Mouse (Mus musculus): Measurements from ENCODE around the gene Ccdc107. TPM values are rescaled to one million over a fixed set of nuclear protein-coding genes. Genes with fewer than 3 reads are reported as not detected.

Gene Ccdc107
- polyA plus RNA-seq, 1 experiment from 2014 or later, result 54.6 TPM

DNA sequence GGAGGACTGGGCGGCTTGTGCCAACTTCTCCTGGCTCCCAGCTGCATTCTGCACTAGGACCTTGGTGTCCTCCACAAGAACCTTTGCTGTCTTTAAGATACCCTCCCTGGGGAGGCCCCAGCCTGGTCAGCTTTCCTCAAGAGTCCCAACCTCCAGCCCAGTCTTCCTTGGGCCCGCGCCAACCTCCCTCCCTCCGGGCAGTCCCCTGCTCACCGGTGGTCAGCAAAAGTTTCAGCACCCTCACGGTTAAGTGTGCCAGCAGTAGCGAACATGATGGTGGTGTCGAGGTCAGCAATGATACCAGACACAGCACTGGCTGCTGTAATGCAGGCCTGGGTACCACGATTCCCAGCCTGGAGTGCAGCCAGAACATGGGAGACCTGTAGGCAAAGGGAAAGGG lies 43.3 kb downstream of the Ccdc107 start:
- H3K4me2 ChIP-seq (ENCODE audit: low read depth, low read length), result no peak overlapping the region
- DNase-seq (ENCODE audit: low spot score) (no peak), ATAC-seq (replicated peaks; ENCODE audit: insufficient number of reproducible peaks, low FRiP score, low TSS enrichment, low read depth) (no peak)
- H3K9me3 ChIP-seq (replicated peaks; ENCODE audit: control insufficient read depth, low read length), result no peaks in the 10 kb centered on the region
- no peaks in the 10 kb centered on the region for H3K27me3 ChIP-seq (ENCODE audit: control insufficient read depth, insufficient read depth, low read length)
- H3K9ac ChIP-seq (replicated peaks; ENCODE audit: low read length), result no peak overlapping the region
- no peak overlapping the region for H3K27ac ChIP-seq (replicated peaks; ENCODE audit: low read depth, low read length)
- no peak overlapping the region for H3K4me3 ChIP-seq (ENCODE audit: low read depth, low read length)
- H3K4me1 ChIP-seq (ENCODE audit: control insufficient read depth, insufficient read depth, low read length), result no peaks in the 10 kb centered on the region
- WGBS, result 94% methylated on average over 9 of the region's 9 CpGs
- H3K36me3 ChIP-seq (replicated peaks; ENCODE audit: control insufficient read depth, insufficient read depth, low read depth, low read length), result peaks cover 39% of the 10 kb centered on the region

GRCm38 (mm10) chr4:43542044-43542443 lies 49.3 kb downstream of the Ccdc107 start:
- Histone ChIP-seq H3K4me3 (ENCODE audit: low read depth, low read length) (no peak overlapping the region), H3K4me1 (ENCODE audit: control insufficient read depth, insufficient read depth, low read length) (no peaks in the 10 kb centered on the region), H3K27ac (replicated peaks; ENCODE audit: low read depth, low read length) (no peak overlapping the region), H3K4me2 (ENCODE audit: low read depth, low read length) (no peak overlapping the region), H3K9ac (replicated peaks; ENCODE audit: low read length) (no peak overlapping the region), H3K27me3 (ENCODE audit: control insufficient read depth, insufficient read depth, low read length) (no peaks in the 10 kb centered on the region), H3K9me3 (replicated peaks; ENCODE audit: control insufficient read depth, low read length) (no peaks in the 10 kb centered on the region), H3K36me3 (replicated peaks; ENCODE audit: control insufficient read depth, insufficient read depth, low read depth, low read length) (peaks cover 37% of the 10 kb centered on the region)
- DNase-seq (ENCODE audit: low spot score) (no peak), ATAC-seq (replicated peaks; ENCODE audit: insufficient number of reproducible peaks, low FRiP score, low TSS enrichment, low read depth) (no peak)
- WGBS, result 60% methylated on average over 3 of the region's 3 CpGs

Other genes with a start within 250 kb of the Ccdc107 start
- gene Atp8b5, start 225.7 kb upstream of the Ccdc107 start, polyA plus RNA-seq (2014; fragmentation: Nextera tagmentation; extraction: Ambion mirVana), result 0.40 and 0.58 TPM in 2 replicates
- 7.4 TPM in 2 replicates for gene Rusc2, start 110.9 kb upstream of the Ccdc107 start, polyA plus RNA-seq (2014; fragmentation: Nextera tagmentation; extraction: Ambion mirVana)
- 0.17 TPM in 1 of 2 replicates, not detected in the other for gene Fam166b, start 63.8 kb upstream of the Ccdc107 start, polyA plus RNA-seq (2014; fragmentation: Nextera tagmentation; extraction: Ambion mirVana)
- gene Tesk1, start 51.0 kb upstream of the Ccdc107 start, polyA plus RNA-seq (2014; fragmentation: Nextera tagmentation; extraction: Ambion mirVana), result 8.2 TPM in 2 replicates
- gene Cd72, start 38.3 kb upstream of the Ccdc107 start, polyA plus RNA-seq (2014; fragmentation: Nextera tagmentation; extraction: Ambion mirVana), result 2.4 and 2.7 TPM in 2 replicates
- not detected in 2 replicates for gene Sit1, start 9.2 kb upstream of the Ccdc107 start, polyA plus RNA-seq (2014; fragmentation: Nextera tagmentation; extraction: Ambion mirVana)
- gene Arhgef39, start 6.8 kb downstream of the Ccdc107 start, polyA plus RNA-seq (2014; fragmentation: Nextera tagmentation; extraction: Ambion mirVana), result 41.0 and 43.7 TPM in 2 replicates
- 0.41 and 0.52 TPM in 2 replicates for gene Car9, start 14.1 kb downstream of the Ccdc107 start, polyA plus RNA-seq (2014; fragmentation: Nextera tagmentation; extraction: Ambion mirVana)
- 97.9 and 99.1 TPM in 2 replicates for gene Tpm2, start 30.9 kb downstream of the Ccdc107 start, polyA plus RNA-seq (2014; fragmentation: Nextera tagmentation; extraction: Ambion mirVana)
- gene Creb3, start 69.4 kb downstream of the Ccdc107 start, polyA plus RNA-seq (2014; fragmentation: Nextera tagmentation; extraction: Ambion mirVana), result 41.0 and 41.7 TPM in 2 replicates
- gene Tln1, start 69.8 kb downstream of the Ccdc107 start, polyA plus RNA-seq (2014; fragmentation: Nextera tagmentation; extraction: Ambion mirVana), result 40.6 and 42.1 TPM in 2 replicates
- 21.1 and 30.4 TPM in 2 replicates for gene Rgp1, start 85.8 kb downstream of the Ccdc107 start, polyA plus RNA-seq (2014; fragmentation: Nextera tagmentation; extraction: Ambion mirVana)
- gene Gba2, start 86.0 kb downstream of the Ccdc107 start, polyA plus RNA-seq (2014; fragmentation: Nextera tagmentation; extraction: Ambion mirVana), result 21.0 and 21.1 TPM in 2 replicates
- gene Msmp, start 91.6 kb downstream of the Ccdc107 start, polyA plus RNA-seq (2014; fragmentation: Nextera tagmentation; extraction: Ambion mirVana), result not detected in 2 replicates
- 16.6 and 18.2 TPM in 2 replicates for gene Npr2, start 139.0 kb downstream of the Ccdc107 start, polyA plus RNA-seq (2014; fragmentation: Nextera tagmentation; extraction: Ambion mirVana)
- 1.1 and 1.8 TPM in 2 replicates for gene Spag8, start 160.7 kb downstream of the Ccdc107 start, polyA plus RNA-seq (2014; fragmentation: Nextera tagmentation; extraction: Ambion mirVana)
- gene Hint2, start 163.6 kb downstream of the Ccdc107 start, polyA plus RNA-seq (2014; fragmentation: Nextera tagmentation; extraction: Ambion mirVana), result 76.3 and 84.7 TPM in 2 replicates
- gene Tmem8b, start 176.1 kb downstream of the Ccdc107 start, polyA plus RNA-seq (2014; fragmentation: Nextera tagmentation; extraction: Ambion mirVana), result 2.1 and 3.2 TPM in 2 replicates
- gene Fam221b, start 176.2 kb downstream of the Ccdc107 start, polyA plus RNA-seq (2014; fragmentation: Nextera tagmentation; extraction: Ambion mirVana), result 2.8 and 3.0 TPM in 2 replicates
- not detected in 2 replicates for gene Olfr70, start 207.9 kb downstream of the Ccdc107 start, polyA plus RNA-seq (2014; fragmentation: Nextera tagmentation; extraction: Ambion mirVana)
- not detected in 2 replicates for gene Olfr71, start 217.4 kb downstream of the Ccdc107 start, polyA plus RNA-seq (2014; fragmentation: Nextera tagmentation; extraction: Ambion mirVana)
- gene Hrct1, start 234.3 kb downstream of the Ccdc107 start, polyA plus RNA-seq (2014; fragmentation: Nextera tagmentation; extraction: Ambion mirVana), result 0.18 and 0.20 TPM in 2 replicates
- 0.04 and 0.08 TPM in 2 replicates for gene Spaar, start 237.1 kb downstream of the Ccdc107 start, polyA plus RNA-seq (2014; fragmentation: Nextera tagmentation; extraction: Ambion mirVana)